Mouse (Mus musculus) midbrain, embryonic 13.5 days (tissue): Measurements from ENCODE around the gene Jmjd1c. TPM values are rescaled to one million over a fixed set of nuclear protein-coding genes. Genes with fewer than 3 reads are reported as not detected.

Experiments
- ATAC-seq: fragments of 200-750 bp; cut with Nextera tagmentation; 2 replicates; pipeline ENCODE4 v1.8.0; 2017; ENCODE audit warnings: mild to moderate bottlenecking, moderate TSS enrichment, moderate library complexity
- H3K27ac ChIP-seq: fragments of 300-500 bp; sonication (generic); 2 replicates; pipeline ENCODE4 v1.5.1; 2015; ENCODE audit warnings: inconsistent platforms, mild to moderate bottlenecking, moderate library complexity
- H3K27me3 ChIP-seq: fragments of 300-500 bp; sonication (generic); 2 replicates; pipeline ENCODE4 v1.6.1; 2015; ENCODE audit warnings: mild to moderate bottlenecking, inconsistent platforms
- H3K36me3 ChIP-seq: fragments of 300-500 bp; sonication (generic); 2 replicates; pipeline ENCODE4 v1.6.1; 2015; ENCODE audit warnings: mild to moderate bottlenecking, inconsistent platforms
- H3K4me1 ChIP-seq: fragments of 300-500 bp; sonication (generic); replicated peaks from 2 replicates; pipeline ENCODE4 v1.6.1; 2015; ENCODE audit warnings: inconsistent platforms
- H3K4me2 ChIP-seq: fragments of 300-500 bp; sonication (generic); replicated peaks from 2 replicates; pipeline ENCODE4 v1.6.1; 2015; ENCODE audit warnings: moderate library complexity, mild to moderate bottlenecking, inconsistent platforms
- H3K4me3 ChIP-seq: fragments of 300-500 bp; sonication (generic); replicated peaks from 2 replicates; pipeline ENCODE4 v1.5.1; 2015; ENCODE audit warnings: mild to moderate bottlenecking, inconsistent platforms
- H3K9ac ChIP-seq: fragments of 300-500 bp; sonication (generic); replicated peaks from 2 replicates; pipeline ENCODE4 v1.6.1; 2015; ENCODE audit warnings: mild to moderate bottlenecking, inconsistent platforms
- H3K9me3 ChIP-seq: fragments of 300-500 bp; sonication (generic); 2 replicates; pipeline ENCODE4 v1.6.1; 2016; ENCODE audit warnings: mild to moderate bottlenecking, inconsistent platforms
- WGBS: fragments of 180-500 bp; shearing (Covaris S2); methylation state at CpG from one replicate; pipeline ENCODE4 v1.1.7; 2015; 5-methylcytosine and 5-hydroxymethylcytosine counted together
- polyA plus RNA-seq: library from polyadenylated mRNA; unstranded; fragments of >200 nt; fragmentation: Nextera tagmentation; extraction: Ambion mirVana; gene quantifications from 2 replicates; pipeline ENCODE4 v1.2.1, GENCODE M21; 2015

Gene Jmjd1c
- polyA plus RNA-seq, 1 experiment from 2014 or later: 56.1 TPM

- under 1% methylated on average over 31 of the region's 41 CpGs for WGBS
- Histone ChIP-seq H3K36me3 (no peaks in the 10 kb centered on the region), H3K9me3 (no peaks in the 10 kb centered on the region), H3K4me1 (peaks cover 29% of the 10 kb centered on the region), H3K27me3 (no peaks in the 10 kb centered on the region), H3K4me3 (peak overlapping the region; percentile 77), H3K4me2 (peak overlapping the region; percentile 95), H3K9ac (peak overlapping the region; percentile 95), H3K27ac (peak overlapping the region; percentile 61)
- ATAC-seq: peak; percentile 85
These were observed 188.8 kb downstream of the Jmjd1c start for GRCm38 (mm10) chr10:67284761-67285175.

- Histone ChIP-seq H3K36me3 (no peaks in the 10 kb centered on the region), H3K4me2 (peak within 1 kb of the TSS; percentile 95), H3K27ac (peak within 1 kb of the TSS; percentile 61), H3K4me3 (peak within 1 kb of the TSS; percentile 77), H3K9ac (peak within 1 kb of the TSS; percentile 95), H3K4me1 (peaks cover 29% of the 10 kb centered on the region), H3K9me3 (no peaks in the 10 kb centered on the region), H3K27me3 (no peaks in the 10 kb centered on the region)
- 3% methylated on average over 49 of the region's 52 CpGs for WGBS
- ATAC-seq: peak; percentile 93
These were observed 189.4 kb downstream of the Jmjd1c start, which contains the start of gene Nrbf2 for GRCm38 (mm10) chr10:67285176-67285814. Gene Nrbf2, minus strand, starts transcription at chr10:67285305.

- Histone ChIP-seq H3K27ac (no peak overlapping the region), H3K4me2 (no peak overlapping the region), H3K4me1 (peaks cover 17% of the 10 kb centered on the region), H3K27me3 (no peaks in the 10 kb centered on the region), H3K9ac (no peak overlapping the region), H3K9me3 (no peaks in the 10 kb centered on the region), H3K36me3 (no peaks in the 10 kb centered on the region), H3K4me3 (no peak overlapping the region)
- no peak for ATAC-seq
- WGBS: 84% methylated on average over 3 of the region's 3 CpGs
These were observed 192.0 kb downstream of the Jmjd1c start for GRCm38 (mm10) chr10:67287877-67288276.

GRCm38 (mm10) chr10:67290622-67291021, 194.7 kb downstream of the Jmjd1c start:
- Histone ChIP-seq H3K9me3 (no peaks in the 10 kb centered on the region), H3K9ac (no peak overlapping the region), H3K4me2 (no peak overlapping the region), H3K4me1 (no peaks in the 10 kb centered on the region), H3K4me3 (no peak overlapping the region), H3K36me3 (no peaks in the 10 kb centered on the region), H3K27ac (no peak overlapping the region), H3K27me3 (no peaks in the 10 kb centered on the region)
- ATAC-seq: no peak
- WGBS: 58% methylated on average over 4 of the region's 4 CpGs

- no peak overlapping the region for H3K4me2 ChIP-seq
- no peaks in the 10 kb centered on the region for H3K27me3 ChIP-seq
- no peak overlapping the region for H3K4me3 ChIP-seq
- no peak overlapping the region for H3K27ac ChIP-seq
- ATAC-seq: no peak
- no peaks in the 10 kb centered on the region for H3K36me3 ChIP-seq
- WGBS: 87% methylated on average over 8 of the region's 8 CpGs
- H3K9ac ChIP-seq: no peak overlapping the region
- no peaks in the 10 kb centered on the region for H3K4me1 ChIP-seq
- H3K9me3 ChIP-seq: no peaks in the 10 kb centered on the region
These were observed 195.2 kb downstream of the Jmjd1c start for GRCm38 (mm10) chr10:67291087-67291486.

GRCm38 (mm10) chr10:67295331-67295730, 199.4 kb downstream of the Jmjd1c start:
- no peak for ATAC-seq
- H3K4me3 ChIP-seq: no peak overlapping the region
- 83% methylated on average over 5 of the region's 5 CpGs for WGBS
- H3K4me2 ChIP-seq: no peak overlapping the region
- H3K9ac ChIP-seq: no peak overlapping the region
- H3K9me3 ChIP-seq: no peaks in the 10 kb centered on the region
- no peak overlapping the region for H3K27ac ChIP-seq
- H3K4me1 ChIP-seq: no peaks in the 10 kb centered on the region
- no peaks in the 10 kb centered on the region for H3K27me3 ChIP-seq
- no peaks in the 10 kb centered on the region for H3K36me3 ChIP-seq

GRCm38 (mm10) chr10:67295938-67296466, 200.1 kb downstream of the Jmjd1c start:
- no peak overlapping the region for H3K9ac ChIP-seq
- H3K27ac ChIP-seq: no peak overlapping the region
- no peaks in the 10 kb centered on the region for H3K36me3 ChIP-seq
- ATAC-seq: no peak
- 77% methylated on average over 7 of the region's 7 CpGs for WGBS
- no peak overlapping the region for H3K4me2 ChIP-seq
- H3K4me1 ChIP-seq: no peaks in the 10 kb centered on the region
- no peaks in the 10 kb centered on the region for H3K27me3 ChIP-seq
- no peaks in the 10 kb centered on the region for H3K9me3 ChIP-seq
- no peak overlapping the region for H3K4me3 ChIP-seq

GRCm38 (mm10) chr10:67296482-67297152, 200.7 kb downstream of the Jmjd1c start:
- H3K4me1 ChIP-seq: no peaks in the 10 kb centered on the region
- no peak overlapping the region for H3K4me3 ChIP-seq
- H3K27ac ChIP-seq: no peak overlapping the region
- no peaks in the 10 kb centered on the region for H3K36me3 ChIP-seq
- H3K4me2 ChIP-seq: no peak overlapping the region
- H3K9ac ChIP-seq: no peak overlapping the region
- no peaks in the 10 kb centered on the region for H3K9me3 ChIP-seq
- 87% methylated on average over 8 of the region's 8 CpGs for WGBS
- no peak for ATAC-seq
- H3K27me3 ChIP-seq: no peaks in the 10 kb centered on the region

- Histone ChIP-seq H3K4me1 (no peaks in the 10 kb centered on the region), H3K9me3 (no peaks in the 10 kb centered on the region), H3K27me3 (no peaks in the 10 kb centered on the region), H3K36me3 (no peaks in the 10 kb centered on the region), H3K4me3 (no peak overlapping the region), H3K4me2 (no peak overlapping the region), H3K27ac (no peak overlapping the region), H3K9ac (no peak overlapping the region)
- ATAC-seq: no peak
- WGBS: 95% methylated on average over 17 of the region's 17 CpGs
These were observed 201.4 kb downstream of the Jmjd1c start for GRCm38 (mm10) chr10:67297175-67297855.

GRCm38 (mm10) chr10:67298856-67299255, 202.9 kb downstream of the Jmjd1c start:
- 70% methylated on average over 5 of the region's 5 CpGs for WGBS
- Histone ChIP-seq H3K9me3 (no peaks in the 10 kb centered on the region), H3K4me1 (no peaks in the 10 kb centered on the region), H3K4me2 (no peak overlapping the region), H3K27me3 (no peaks in the 10 kb centered on the region), H3K4me3 (no peak overlapping the region), H3K9ac (no peak overlapping the region), H3K36me3 (no peaks in the 10 kb centered on the region), H3K27ac (no peak overlapping the region)
- no peak for ATAC-seq

GRCm38 (mm10) chr10:67299285-67299684, 203.4 kb downstream of the Jmjd1c start:
- Histone ChIP-seq H3K27ac (no peak overlapping the region), H3K4me3 (no peak overlapping the region), H3K36me3 (no peaks in the 10 kb centered on the region), H3K9me3 (no peaks in the 10 kb centered on the region), H3K4me2 (no peak overlapping the region), H3K9ac (no peak overlapping the region), H3K27me3 (no peaks in the 10 kb centered on the region), H3K4me1 (no peaks in the 10 kb centered on the region)
- ATAC-seq: no peak
- 89% methylated on average over 4 of the region's 4 CpGs for WGBS

GRCm38 (mm10) chr10:67301046-67301445, 205.1 kb downstream of the Jmjd1c start:
- WGBS: 95% methylated on average over 6 of the region's 6 CpGs
- Histone ChIP-seq H3K9me3 (no peaks in the 10 kb centered on the region), H3K9ac (no peak overlapping the region), H3K4me2 (no peak overlapping the region), H3K4me3 (no peak overlapping the region), H3K36me3 (no peaks in the 10 kb centered on the region), H3K27me3 (no peaks in the 10 kb centered on the region), H3K27ac (no peak overlapping the region), H3K4me1 (no peaks in the 10 kb centered on the region)
- no peak for ATAC-seq
